Mouse (Mus musculus): ENCODE data around the gene Atp8b2.

- no peak for TF ChIP-seq POLR2A (IDR thresholded peaks at IDR 0.05; ENCODE audit: insufficient read depth, low read length)
- TF ChIP-seq EP300 (IDR thresholded peaks at IDR 0.05; ENCODE audit: insufficient read depth, low read depth, low read length), result no peak
- no peak for TF ChIP-seq CTCF (IDR thresholded peaks at IDR 0.05; ENCODE audit: low read depth, low read length)
Measured at GRCm38 (mm10) chr3:89908836-89909235, 54.5 kb downstream of the Atp8b2 start.
